Mouse (Mus musculus): ENCODE measurements around the gene Fbh1. TPM values are rescaled to one million over a fixed set of nuclear protein-coding genes. Genes with fewer than 3 reads are reported as not detected.

Gene Fbh1
- polyA plus RNA-seq, 1 experiment from 2014 or later: 104 TPM

DNA sequence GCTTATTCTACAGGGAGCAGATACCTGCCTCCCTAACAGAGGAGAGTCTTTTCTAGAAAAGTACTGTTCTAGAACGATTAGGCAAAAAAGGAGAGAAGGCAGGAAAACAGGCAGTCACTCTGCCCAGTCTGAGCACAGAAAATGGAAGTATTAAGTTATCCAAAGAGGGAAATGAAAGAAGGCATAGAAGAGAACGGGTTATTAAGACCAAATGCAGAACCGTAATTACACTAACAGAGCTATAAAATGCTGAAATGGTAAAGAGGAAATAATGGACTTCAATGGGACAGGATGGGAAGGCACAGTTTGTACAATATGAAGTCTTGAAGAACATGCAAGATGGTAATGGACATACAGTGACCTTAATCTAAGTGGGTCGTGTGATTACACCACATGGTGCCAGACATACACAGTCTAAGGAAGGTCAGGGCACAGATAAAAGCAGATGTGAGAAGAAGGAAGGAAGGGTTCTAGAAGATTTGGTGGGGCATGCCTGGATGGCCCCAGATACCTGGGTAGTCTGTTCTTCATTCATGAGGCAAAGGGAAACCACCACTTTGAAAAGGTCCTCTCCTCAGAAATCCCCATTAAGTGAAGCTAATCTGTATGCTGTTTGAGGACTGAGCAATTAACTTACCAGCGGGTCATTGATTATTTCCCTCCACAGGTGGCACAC lies 10.8 kb downstream of the Fbh1 start:
- H3K36me3 ChIP-seq (replicated peaks): peaks cover 80% of the 10 kb centered on the region
- H3K27ac ChIP-seq: no peak overlapping the region
- H3K4me1 ChIP-seq: no peaks in the 10 kb centered on the region
- H3K9me3 ChIP-seq: no peaks in the 10 kb centered on the region
- H3K4me3 ChIP-seq: no peak overlapping the region
- DNase-seq (ENCODE audit: extremely low spot score, low spot score): no peak
- WGBS: 77% methylated on average over 5 of the region's 5 CpGs
- H3K27me3 ChIP-seq (ENCODE audit: poor library complexity, severe bottlenecking): no peaks in the 10 kb centered on the region

DNA sequence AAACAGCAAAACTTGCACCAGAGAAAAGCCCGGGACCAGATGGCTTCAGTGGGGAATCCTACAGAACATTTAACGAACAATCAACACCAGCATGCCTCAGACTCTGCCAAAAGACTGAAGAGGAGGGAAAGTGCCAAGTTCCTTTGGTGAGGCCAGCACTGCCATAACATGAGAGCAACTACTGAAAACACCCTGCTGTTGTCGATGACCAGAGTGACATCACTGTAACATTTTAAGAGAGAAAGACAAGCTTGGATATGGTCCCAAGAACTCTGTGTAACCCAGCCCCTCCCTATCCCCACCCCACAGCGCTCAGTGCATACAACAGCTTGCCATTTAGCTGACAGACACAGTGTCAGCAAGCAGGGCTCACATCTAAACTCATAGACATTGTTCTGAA lies 11.7 kb downstream of the Fbh1 start:
- Histone ChIP-seq H3K9me3 (no peaks in the 10 kb centered on the region), H3K36me3 (replicated peaks) (peaks cover 89% of the 10 kb centered on the region), H3K4me3 (no peak overlapping the region), H3K27ac (no peak overlapping the region), H3K4me1 (no peaks in the 10 kb centered on the region), H3K27me3 (ENCODE audit: poor library complexity, severe bottlenecking) (no peaks in the 10 kb centered on the region)
- no peak for DNase-seq (ENCODE audit: extremely low spot score, low spot score)
- WGBS: 90% methylated on average over 4 of the region's 4 CpGs

DNA sequence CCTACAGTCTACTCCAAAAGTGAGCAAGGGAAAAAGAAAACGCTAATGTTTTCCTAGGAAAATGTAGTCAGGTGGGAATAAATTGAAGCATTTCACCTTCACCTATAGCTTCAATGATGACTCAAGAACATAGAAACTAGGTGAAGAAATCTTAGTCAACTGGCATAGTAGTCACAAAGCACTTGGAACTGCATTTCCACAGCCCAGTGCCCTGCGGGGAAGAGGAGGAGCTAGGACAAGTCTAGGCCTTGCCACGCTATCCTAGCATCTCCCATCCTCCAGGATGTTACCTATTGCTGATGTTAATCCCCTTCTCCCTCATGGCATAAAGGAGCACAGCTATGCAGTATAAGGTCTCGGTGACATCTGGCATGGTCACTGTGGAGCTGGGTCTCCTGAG lies 14.8 kb downstream of the Fbh1 start:
- Histone ChIP-seq H3K27ac (no peak overlapping the region), H3K4me3 (no peak overlapping the region), H3K27me3 (ENCODE audit: poor library complexity, severe bottlenecking) (no peaks in the 10 kb centered on the region), H3K4me1 (no peaks in the 10 kb centered on the region), H3K9me3 (no peaks in the 10 kb centered on the region), H3K36me3 (replicated peaks) (peaks cover 100% of the 10 kb centered on the region)
- DNase-seq (ENCODE audit: extremely low spot score, low spot score): no peak
- 90% methylated on average over 4 of the region's 4 CpGs for WGBS

DNA sequence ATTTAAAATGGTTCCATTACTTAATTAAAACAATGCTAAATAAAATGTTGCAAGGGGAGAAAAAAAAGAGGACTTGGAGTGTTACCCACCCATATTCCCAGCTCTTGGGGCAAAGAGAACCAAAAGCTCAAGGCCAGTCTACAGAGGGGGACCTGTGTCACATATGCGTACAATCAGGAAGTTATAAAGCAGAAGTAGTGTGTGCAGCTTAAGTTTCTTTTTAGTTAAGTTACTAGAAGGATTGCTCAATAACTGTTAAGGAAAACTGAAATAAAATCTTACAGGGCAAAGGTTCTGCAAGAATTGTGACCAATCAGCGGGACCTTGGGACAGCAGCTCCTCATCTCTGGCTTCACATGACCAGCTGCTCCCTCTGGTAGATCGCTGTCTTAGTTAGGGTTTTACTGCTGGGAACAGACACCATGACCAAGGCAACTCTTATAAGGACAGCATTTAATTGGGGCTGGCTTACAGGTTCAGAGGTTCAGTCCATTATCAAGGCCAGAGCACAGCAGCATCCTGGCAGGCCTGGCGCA lies 37.8 kb downstream of the Fbh1 start:
- 97% methylated on average over 4 of the region's 4 CpGs for WGBS
- H3K4me3 ChIP-seq: no peak overlapping the region
- H3K36me3 ChIP-seq (replicated peaks): peaks cover 64% of the 10 kb centered on the region
- no peaks in the 10 kb centered on the region for H3K27me3 ChIP-seq (ENCODE audit: poor library complexity, severe bottlenecking)
- no peaks in the 10 kb centered on the region for H3K9me3 ChIP-seq
- no peak overlapping the region for H3K27ac ChIP-seq
- DNase-seq (ENCODE audit: extremely low spot score, low spot score): no peak
- no peaks in the 10 kb centered on the region for H3K4me1 ChIP-seq

DNA sequence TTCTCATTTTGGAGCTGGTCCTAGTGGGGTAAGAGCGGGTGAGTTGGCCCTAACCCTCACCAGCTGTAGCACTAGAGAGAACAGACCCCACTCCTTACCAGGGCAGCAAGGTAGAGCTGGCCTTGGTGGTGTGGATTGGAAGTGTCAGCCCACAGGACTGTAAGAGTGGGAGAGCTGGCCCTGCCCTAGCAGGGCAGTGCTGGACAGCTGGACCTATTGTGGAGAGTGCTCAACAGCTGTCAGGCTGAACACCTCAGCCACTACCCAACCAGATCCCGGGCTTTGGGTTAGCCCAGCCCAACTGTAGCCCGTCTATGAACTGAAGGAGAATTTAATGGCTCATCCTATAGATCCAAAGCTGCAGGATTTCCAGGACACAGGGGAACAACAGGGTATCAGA lies 38.6 kb downstream of the Fbh1 start:
- Histone ChIP-seq H3K36me3 (replicated peaks) (peaks cover 56% of the 10 kb centered on the region), H3K4me3 (no peak overlapping the region), H3K9me3 (no peaks in the 10 kb centered on the region), H3K27me3 (ENCODE audit: poor library complexity, severe bottlenecking) (no peaks in the 10 kb centered on the region), H3K4me1 (no peaks in the 10 kb centered on the region), H3K27ac (no peak overlapping the region)
- WGBS: 84% methylated on average over 3 of the region's 3 CpGs
- DNase-seq (ENCODE audit: extremely low spot score, low spot score): no peak

DNA sequence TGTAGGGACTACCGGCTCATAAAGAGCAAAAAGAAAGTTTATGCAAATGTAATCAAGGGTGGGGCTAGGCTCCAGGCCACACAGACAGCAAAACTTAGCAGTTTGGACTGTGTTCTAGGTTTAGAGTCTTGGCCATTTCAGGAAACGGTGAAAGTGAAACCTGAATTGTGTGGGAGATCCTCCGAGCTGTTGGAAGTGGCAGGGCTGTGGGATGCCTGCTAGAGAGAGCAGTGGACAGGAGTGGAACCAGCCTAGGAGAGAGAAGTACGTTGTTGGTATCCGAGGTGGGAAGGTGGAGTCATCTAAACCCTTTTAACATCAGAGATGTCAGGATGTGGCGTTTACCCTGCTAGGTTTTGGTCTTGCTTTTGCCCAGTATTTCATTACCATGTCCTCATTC lies 41.5 kb downstream of the Fbh1 start:
- Histone ChIP-seq H3K27ac (no peak overlapping the region), H3K4me3 (no peak overlapping the region), H3K27me3 (ENCODE audit: poor library complexity, severe bottlenecking) (no peaks in the 10 kb centered on the region), H3K9me3 (no peaks in the 10 kb centered on the region), H3K4me1 (no peaks in the 10 kb centered on the region), H3K36me3 (replicated peaks) (peaks cover 27% of the 10 kb centered on the region)
- WGBS: 87% methylated on average over 6 of the region's 6 CpGs
- DNase-seq (ENCODE audit: extremely low spot score, low spot score): no peak

DNA sequence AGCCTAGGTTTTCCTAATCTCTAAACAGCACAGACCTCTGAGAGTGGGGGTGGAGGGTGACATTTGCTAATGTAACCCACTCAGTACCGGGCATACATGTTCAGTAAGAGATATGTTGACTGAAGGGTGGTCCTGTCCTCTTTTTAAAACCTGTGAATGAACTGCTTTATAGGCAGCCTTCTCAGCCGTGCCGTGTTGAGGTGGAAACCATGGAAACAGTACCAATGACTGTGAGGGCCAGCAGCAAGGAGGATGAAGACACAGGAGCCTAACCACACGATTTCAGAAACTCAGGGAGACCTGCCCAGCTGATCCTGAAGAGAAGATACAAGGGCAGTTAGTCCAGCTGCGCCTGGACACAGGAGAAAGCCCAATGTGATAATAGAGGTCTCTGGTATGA lies 44.4 kb downstream of the Fbh1 start:
- H3K9me3 ChIP-seq: no peaks in the 10 kb centered on the region
- H3K27me3 ChIP-seq (ENCODE audit: poor library complexity, severe bottlenecking): no peaks in the 10 kb centered on the region
- no peak overlapping the region for H3K27ac ChIP-seq
- WGBS: 78% methylated on average over 5 of the region's 5 CpGs
- no peak for DNase-seq (ENCODE audit: extremely low spot score, low spot score)
- H3K36me3 ChIP-seq (replicated peaks): peaks cover 3% of the 10 kb centered on the region; the same call in 1 of the 2 replicates
- H3K4me3 ChIP-seq: no peak overlapping the region
- H3K4me1 ChIP-seq: no peaks in the 10 kb centered on the region

DNA sequence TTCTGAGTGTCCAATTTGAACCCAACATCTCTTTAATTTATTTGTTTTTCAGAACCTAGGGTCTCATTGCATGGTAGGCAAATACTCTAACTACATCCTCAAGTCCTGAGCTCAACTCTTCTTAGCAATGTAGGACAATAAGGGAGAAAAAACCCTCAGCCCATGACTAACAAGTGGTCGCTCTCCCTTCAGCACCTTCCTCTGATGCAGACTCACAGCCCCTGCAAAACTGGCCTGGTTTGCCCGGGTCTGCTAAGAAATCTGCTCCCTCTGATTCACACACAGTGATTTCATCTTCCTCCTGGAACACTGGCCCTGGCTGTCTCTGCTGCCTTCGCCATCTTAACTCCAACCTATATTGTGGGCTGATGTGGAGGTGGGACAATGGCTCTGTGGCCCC lies 48.3 kb downstream of the Fbh1 start:
- Histone ChIP-seq H3K27me3 (ENCODE audit: poor library complexity, severe bottlenecking) (no peaks in the 10 kb centered on the region), H3K4me3 (no peak overlapping the region), H3K36me3 (replicated peaks) (no peaks in the 10 kb centered on the region), H3K9me3 (no peaks in the 10 kb centered on the region), H3K4me1 (no peaks in the 10 kb centered on the region), H3K27ac (no peak overlapping the region)
- 64% methylated on average over 3 of the region's 3 CpGs for WGBS
- no peak for DNase-seq (ENCODE audit: extremely low spot score, low spot score)

DNA sequence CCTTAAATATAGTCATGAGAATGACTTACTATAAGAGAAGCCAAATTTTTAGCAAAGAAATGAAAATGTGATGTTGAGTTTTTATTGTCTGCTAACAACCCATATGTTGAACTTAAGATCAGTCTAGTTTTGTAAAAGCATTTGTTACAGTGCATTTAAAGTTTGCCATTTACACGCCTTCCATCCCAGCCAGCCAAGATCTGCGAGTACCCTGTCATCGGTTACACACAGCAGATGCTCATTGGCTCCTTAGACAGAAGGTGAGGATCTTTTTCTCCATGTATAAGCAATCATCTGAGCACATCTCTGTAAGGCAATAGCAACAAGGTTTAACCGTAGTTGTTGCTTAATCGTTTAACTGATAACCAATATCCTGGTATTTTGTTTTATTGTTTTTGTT lies 49.8 kb downstream of the Fbh1 start:
- H3K36me3 ChIP-seq (replicated peaks): no peaks in the 10 kb centered on the region
- H3K4me1 ChIP-seq: no peaks in the 10 kb centered on the region
- DNase-seq (ENCODE audit: extremely low spot score, low spot score): no peak
- no peaks in the 10 kb centered on the region for H3K9me3 ChIP-seq
- WGBS: 92% methylated on average over 5 of the region's 5 CpGs
- no peak overlapping the region for H3K27ac ChIP-seq
- H3K27me3 ChIP-seq (ENCODE audit: poor library complexity, severe bottlenecking): no peaks in the 10 kb centered on the region
- H3K4me3 ChIP-seq: no peak overlapping the region

DNA sequence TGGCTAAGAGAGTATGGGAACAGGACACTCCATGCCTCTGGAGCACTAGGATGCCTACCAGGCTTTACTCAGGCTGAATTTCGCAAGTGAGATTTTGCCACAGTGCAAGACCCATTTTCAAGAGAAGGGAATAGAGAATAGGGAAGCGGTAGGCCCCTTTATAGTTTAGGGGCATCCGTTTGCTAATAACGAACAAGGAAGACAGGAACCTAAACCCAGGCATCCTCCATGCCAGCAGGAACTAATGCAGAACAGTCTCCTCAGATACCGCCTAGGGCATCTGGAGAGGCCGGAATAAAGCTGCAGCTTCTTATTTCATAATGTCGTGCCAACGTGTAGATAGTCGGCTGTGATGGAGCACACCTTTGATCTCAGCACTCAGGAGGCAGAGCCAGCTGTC lies 54.8 kb downstream of the Fbh1 start:
- DNase-seq (ENCODE audit: extremely low spot score, low spot score): no peak
- Histone ChIP-seq H3K36me3 (replicated peaks) (no peaks in the 10 kb centered on the region), H3K27me3 (ENCODE audit: poor library complexity, severe bottlenecking) (no peaks in the 10 kb centered on the region), H3K27ac (no peak overlapping the region), H3K9me3 (no peaks in the 10 kb centered on the region), H3K4me3 (no peak overlapping the region), H3K4me1 (no peaks in the 10 kb centered on the region)
- WGBS: 91% methylated on average over 9 of the region's 9 CpGs

DNA sequence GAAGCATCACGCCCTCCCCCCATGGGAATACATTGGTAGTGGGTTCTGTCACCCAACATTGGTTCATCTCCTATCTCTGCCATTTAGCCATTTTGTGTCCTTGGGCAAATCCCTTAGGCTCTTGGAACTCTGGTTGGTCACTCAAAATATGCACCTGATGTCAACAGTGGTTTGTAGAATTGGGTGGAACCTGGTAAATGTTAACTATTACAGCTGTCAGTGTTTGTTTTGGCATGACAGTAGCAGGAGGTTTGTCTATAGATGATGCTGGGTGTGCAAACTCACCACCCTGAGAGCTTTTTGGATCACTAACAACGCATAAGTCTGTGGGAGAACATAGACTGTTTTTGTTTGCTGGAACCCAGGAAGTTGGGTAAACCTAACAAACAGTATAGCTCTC lies 58.8 kb downstream of the Fbh1 start:
- Histone ChIP-seq H3K9me3 (no peaks in the 10 kb centered on the region), H3K36me3 (replicated peaks) (no peaks in the 10 kb centered on the region), H3K4me3 (no peak overlapping the region), H3K27ac (no peak overlapping the region), H3K27me3 (ENCODE audit: poor library complexity, severe bottlenecking) (no peaks in the 10 kb centered on the region), H3K4me1 (no peaks in the 10 kb centered on the region)
- no peak for DNase-seq (ENCODE audit: extremely low spot score, low spot score)
- WGBS: 80% methylated on average over 2 of the region's 2 CpGs

DNA sequence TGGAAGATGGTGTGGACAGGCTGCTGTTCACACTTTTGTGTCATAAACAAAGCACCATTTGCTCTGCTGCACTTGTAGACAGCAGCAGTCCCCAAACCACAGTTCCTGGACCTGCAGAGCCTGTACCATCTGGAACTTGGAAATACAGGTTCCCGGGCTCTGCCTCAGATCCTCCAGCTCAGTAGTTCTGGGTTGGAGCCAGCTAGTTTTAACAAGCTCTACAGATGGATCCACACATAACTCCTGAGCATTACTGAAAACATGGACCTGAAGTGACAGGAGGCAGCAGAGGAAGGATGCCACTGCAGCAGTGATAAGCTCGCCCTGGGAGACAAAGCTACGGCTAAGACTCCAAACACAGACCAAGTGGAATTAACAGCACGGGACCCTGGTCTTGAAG lies 62.8 kb downstream of the Fbh1 start:
- Histone ChIP-seq H3K27me3 (ENCODE audit: poor library complexity, severe bottlenecking) (no peaks in the 10 kb centered on the region), H3K36me3 (replicated peaks) (no peaks in the 10 kb centered on the region), H3K27ac (no peak overlapping the region), H3K9me3 (no peaks in the 10 kb centered on the region), H3K4me1 (no peaks in the 10 kb centered on the region), H3K4me3 (no peak overlapping the region)
- WGBS: 86% methylated on average over 4 of the region's 4 CpGs
- DNase-seq (ENCODE audit: extremely low spot score, low spot score): no peak

DNA sequence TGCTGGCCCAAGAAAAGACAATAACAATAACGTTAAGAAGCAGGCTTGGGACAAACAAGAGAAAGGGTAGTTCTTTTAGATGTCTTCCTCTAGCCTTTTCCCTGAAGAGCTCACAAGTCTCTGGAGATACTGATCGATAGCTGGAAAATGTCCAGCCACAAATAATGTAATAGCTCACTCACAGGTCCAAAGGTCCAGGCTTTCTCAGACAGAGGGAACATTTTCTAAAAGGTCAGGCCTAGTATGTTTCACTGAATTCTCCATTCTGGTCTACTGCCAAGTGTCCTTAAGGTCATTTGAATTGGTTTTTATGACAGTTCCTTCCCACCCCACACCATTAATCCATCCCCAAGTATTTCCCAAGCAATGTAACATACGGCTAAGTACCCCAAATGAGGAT lies 64.4 kb downstream of the Fbh1 start:
- Histone ChIP-seq H3K4me1 (no peaks in the 10 kb centered on the region), H3K27ac (no peak overlapping the region), H3K9me3 (no peaks in the 10 kb centered on the region), H3K4me3 (no peak overlapping the region), H3K27me3 (ENCODE audit: poor library complexity, severe bottlenecking) (peaks cover 9% of the 10 kb centered on the region), H3K36me3 (replicated peaks) (no peaks in the 10 kb centered on the region)
- WGBS: 78% methylated on average over 3 of the region's 3 CpGs
- no peak for DNase-seq (ENCODE audit: extremely low spot score, low spot score)

Measured in forebrain, embryonic 10.5 days (tissue).